Mouse (Mus musculus) cerebellum, adult 2 months (tissue): Measurements from ENCODE around the gene Vps52.

Experiments used
- CTCF ChIP-seq: fragments of 200-500 bp; IDR thresholded peaks from 2 replicates; pipeline ENCODE4 v1.5.1; 2011; ENCODE audit warnings: low read depth, mild to moderate bottlenecking, control low read depth, low read length, moderate library complexity, borderline replicate concordance; ENCODE audit not compliant: insufficient read depth
- POLR2A ChIP-seq: fragments of 200-500 bp; IDR thresholded peaks from 2 replicates; pipeline ENCODE4 v1.6.1; 2011; ENCODE audit warnings: low read length, control low read depth, borderline replicate concordance; ENCODE audit not compliant: insufficient read depth

DNA sequence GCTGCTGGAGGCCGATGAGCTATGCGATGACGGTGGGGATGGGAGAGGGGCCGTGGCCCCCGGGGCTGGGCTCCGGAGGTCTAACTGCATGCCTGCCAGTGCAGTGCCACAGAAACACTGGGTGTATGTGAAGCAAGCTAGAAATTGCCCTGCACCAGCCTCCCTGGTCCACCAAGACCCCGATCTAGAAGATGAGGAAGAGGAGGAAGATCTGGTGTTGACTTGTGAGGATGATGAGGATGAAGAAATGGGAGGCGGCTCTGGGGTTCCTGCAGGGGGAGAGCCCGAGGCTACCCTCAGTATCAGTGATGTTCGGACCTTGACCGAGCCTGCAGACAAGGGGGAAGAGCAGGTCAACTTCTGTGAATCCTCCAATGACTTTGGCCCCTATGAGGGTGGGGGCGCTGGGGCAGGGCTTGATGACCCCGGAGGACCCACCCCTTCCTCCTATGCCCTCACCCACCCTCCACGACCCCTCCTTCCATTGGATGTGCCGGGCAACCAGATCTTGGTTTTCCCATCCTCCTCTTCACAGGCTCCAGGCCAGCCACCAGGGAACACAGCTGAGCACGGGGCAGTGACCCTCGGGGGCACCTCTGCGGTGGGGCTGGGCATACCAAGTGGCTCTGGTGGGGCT lies 37.8 kb upstream of the Vps52 start:
- TF ChIP-seq CTCF (no peak), POLR2A (no peak)
